Mouse (Mus musculus) midbrain, embryonic 16.5 days (tissue): ENCODE data around the gene Pde8a. TPM values are rescaled to one million over a fixed set of nuclear protein-coding genes. Genes with fewer than 3 reads are reported as not detected.

Experiments
- ATAC-seq: fragments of 200-750 bp; cut with Nextera tagmentation; 2 replicates; pipeline ENCODE4 v1.8.0; 2017; ENCODE audit warnings: moderate TSS enrichment
- H3K27ac ChIP-seq: fragments of 300-500 bp; sonication (generic); 2 replicates; pipeline ENCODE4 v1.5.1; 2014; ENCODE audit warnings: mild to moderate bottlenecking, low read length, mixed read lengths
- H3K27me3 ChIP-seq: fragments of 300-500 bp; sonication (generic); 2 replicates; pipeline ENCODE4 v1.6.1; 2014; ENCODE audit warnings: low read depth, low read length, mixed read lengths; ENCODE audit not compliant: control insufficient read depth, insufficient read depth
- H3K36me3 ChIP-seq: fragments of 300-500 bp; sonication (generic); 2 replicates; pipeline ENCODE4 v1.6.1; 2014; ENCODE audit warnings: mild to moderate bottlenecking, low read length, moderate library complexity, mixed read lengths; ENCODE audit not compliant: control insufficient read depth, insufficient read depth
- H3K4me1 ChIP-seq: fragments of 300-500 bp; sonication (generic); 2 replicates; pipeline ENCODE4 v1.6.1; 2014; ENCODE audit warnings: mild to moderate bottlenecking, low read length, mixed read lengths; ENCODE audit not compliant: control insufficient read depth, insufficient read depth
- H3K4me2 ChIP-seq: fragments of 300-500 bp; sonication (generic); 2 replicates; pipeline ENCODE4 v1.6.1; 2014; ENCODE audit warnings: mild to moderate bottlenecking, low read length, mixed read lengths
- H3K4me3 ChIP-seq: fragments of 300-500 bp; sonication (generic); 2 replicates; pipeline ENCODE4 v1.5.1; 2014; ENCODE audit warnings: low read depth, mild to moderate bottlenecking, low read length, moderate library complexity, mixed read lengths
- H3K9ac ChIP-seq: fragments of 300-500 bp; sonication (generic); 2 replicates; pipeline ENCODE4 v1.6.1; 2014; ENCODE audit warnings: low read depth, low read length, mixed read lengths
- H3K9me3 ChIP-seq: fragments of 300-500 bp; sonication (generic); replicated peaks from 2 replicates; pipeline ENCODE4 v1.6.1; 2014; ENCODE audit warnings: mild to moderate bottlenecking, low read length, mixed read lengths; ENCODE audit not compliant: control insufficient read depth, poor library complexity, severe bottlenecking
- WGBS: fragments of 180-500 bp; shearing (Covaris S2); extraction: QIAGEN DNeasy Blood & Tissue Kit; methylation state at CpG from one replicate; pipeline ENCODE4 v1.1.7; 2014; 5-methylcytosine and 5-hydroxymethylcytosine counted together
- polyA plus RNA-seq: library from polyadenylated mRNA; unstranded; fragments of >200 nt; fragmentation: Nextera tagmentation; extraction: Ambion mirVana; gene quantifications from 2 replicates; pipeline ENCODE4 v1.2.1, GENCODE M21; 2015

Gene Pde8a
- polyA plus RNA-seq, 1 experiment from 2014 or later = 1.6 TPM

GRCm38 (mm10) chr7:81278966-81279365, 65.6 kb downstream of the Pde8a start:
- Histone ChIP-seq H3K4me1 (no peaks in the 10 kb centered on the region), H3K27me3 (no peaks in the 10 kb centered on the region)
- 87% methylated on average over 6 of the region's 6 CpGs for WGBS

DNA sequence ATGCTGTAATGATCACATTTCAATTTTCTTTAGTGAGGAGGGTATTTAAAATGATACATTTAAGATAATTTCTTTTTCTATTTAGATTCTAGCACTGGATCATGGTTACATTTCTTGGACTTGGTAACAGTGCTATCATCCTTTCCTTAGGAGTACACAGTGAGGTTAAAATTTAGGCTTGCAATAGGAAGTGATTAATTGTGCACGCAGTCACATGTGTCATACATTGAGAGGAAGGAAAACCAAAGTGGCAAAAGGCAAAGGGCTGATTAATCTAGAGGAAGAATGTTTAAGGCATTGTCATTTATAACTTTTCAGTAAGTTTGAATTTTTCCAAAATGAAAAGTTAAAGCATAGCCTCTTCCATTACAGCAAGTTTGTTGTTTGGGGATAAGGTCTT, 67.8 kb downstream of the Pde8a start:
- Histone ChIP-seq H3K4me1 (no peaks in the 10 kb centered on the region), H3K27ac (no peak overlapping the region), H3K27me3 (no peaks in the 10 kb centered on the region), H3K9ac (no peak overlapping the region), H3K4me3 (no peak overlapping the region), H3K36me3 (no peaks in the 10 kb centered on the region), H3K4me2 (no peak overlapping the region), H3K9me3 (no peaks in the 10 kb centered on the region)
- 86% methylated on average over 1 of the region's 1 CpGs for WGBS
- no peak for ATAC-seq

More at GRCm38 (mm10) chr7:81278966-81279365, 65.6 kb downstream of the Pde8a start:
- no peak overlapping the region for H3K27ac ChIP-seq
- no peak overlapping the region for H3K4me2 ChIP-seq
- H3K9ac ChIP-seq = no peak overlapping the region
- ATAC-seq = no peak
- H3K9me3 ChIP-seq = no peaks in the 10 kb centered on the region
- H3K36me3 ChIP-seq = no peaks in the 10 kb centered on the region
- H3K4me3 ChIP-seq = no peak overlapping the region

- 30% methylated on average over 7 of the region's 7 CpGs for WGBS
- ATAC-seq = no peak
- no peak overlapping the region for H3K4me2 ChIP-seq
- no peaks in the 10 kb centered on the region for H3K4me1 ChIP-seq
- H3K9me3 ChIP-seq = no peaks in the 10 kb centered on the region
- H3K9ac ChIP-seq = no peak overlapping the region
- no peaks in the 10 kb centered on the region for H3K27me3 ChIP-seq
- no peak overlapping the region for H3K4me3 ChIP-seq
- no peaks in the 10 kb centered on the region for H3K36me3 ChIP-seq
- no peak overlapping the region for H3K27ac ChIP-seq
These were observed 73.1 kb downstream of the Pde8a start for GRCm38 (mm10) chr7:81286456-81286855.

DNA sequence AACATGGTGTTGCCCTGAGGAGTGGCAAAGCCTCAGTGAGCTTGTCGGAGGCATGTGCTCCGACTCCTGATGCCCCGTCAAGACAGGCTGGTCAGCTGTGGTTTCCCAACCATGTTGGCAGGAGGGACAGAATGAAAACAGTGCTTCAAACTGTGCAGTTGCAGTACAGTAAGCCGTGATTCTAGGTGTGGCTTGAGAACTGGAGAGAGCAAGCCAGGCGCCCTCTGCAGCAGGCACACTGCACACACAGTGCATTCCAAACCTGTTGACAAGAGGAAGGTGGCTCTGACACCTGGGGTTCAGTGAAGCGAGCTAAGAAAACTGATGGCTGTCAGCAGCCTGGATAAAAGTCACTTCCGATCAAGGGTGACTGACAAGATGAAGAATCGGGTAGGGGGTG, 73.5 kb downstream of the Pde8a start:
- H3K9ac ChIP-seq = no peak overlapping the region
- no peaks in the 10 kb centered on the region for H3K36me3 ChIP-seq
- H3K27me3 ChIP-seq = no peaks in the 10 kb centered on the region
- H3K4me3 ChIP-seq = no peak overlapping the region
- H3K27ac ChIP-seq = no peak overlapping the region
- no peaks in the 10 kb centered on the region for H3K9me3 ChIP-seq
- WGBS = 60% methylated on average over 8 of the region's 8 CpGs
- no peaks in the 10 kb centered on the region for H3K4me1 ChIP-seq
- no peak overlapping the region for H3K4me2 ChIP-seq
- no peak for ATAC-seq

DNA sequence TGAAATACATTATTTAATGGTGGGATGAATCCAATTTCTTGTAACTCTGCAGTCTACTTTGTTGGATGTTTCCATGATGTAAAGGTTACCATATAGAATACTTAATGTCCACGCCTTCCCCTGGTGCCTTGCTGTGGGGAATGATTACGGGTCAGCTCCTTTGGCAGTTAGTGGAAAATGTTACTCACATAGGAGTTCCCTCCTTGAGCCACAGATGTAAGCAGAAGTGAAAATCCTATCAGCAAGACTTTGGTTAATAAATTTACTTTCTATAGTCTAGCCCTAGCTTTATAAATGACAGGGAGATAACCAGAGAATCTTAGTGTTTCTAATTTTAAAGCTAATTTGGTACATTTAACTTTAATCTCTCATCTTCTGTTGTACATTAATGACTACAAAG, 81.8 kb downstream of the Pde8a start:
- ATAC-seq = no peak

DNA sequence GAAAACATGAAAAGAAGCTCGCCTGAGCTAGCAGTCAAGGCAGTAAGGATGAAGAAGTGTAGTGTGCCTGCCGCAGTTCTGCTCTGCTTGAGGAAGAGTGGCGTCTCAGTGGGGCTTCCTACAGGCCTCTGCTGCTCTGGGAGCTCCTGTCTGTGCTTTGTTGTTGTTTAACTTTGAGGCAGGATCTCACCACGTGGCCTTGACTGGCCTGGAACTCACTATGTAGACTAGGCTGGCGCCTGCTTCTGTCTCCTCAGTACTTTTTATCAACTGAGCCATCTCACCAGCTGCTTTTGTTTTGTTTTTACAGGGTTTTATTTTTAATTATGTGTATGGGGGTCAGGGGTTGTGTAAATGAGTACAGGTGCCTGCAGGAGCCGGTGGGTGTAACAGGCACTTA, 84.8 kb downstream of the Pde8a start:
- H3K36me3 ChIP-seq = no peaks in the 10 kb centered on the region
- H3K27ac ChIP-seq = no peak overlapping the region
- no peaks in the 10 kb centered on the region for H3K27me3 ChIP-seq
- no peak overlapping the region for H3K4me3 ChIP-seq
- no peak for ATAC-seq
- no peak overlapping the region for H3K9ac ChIP-seq
- no peak overlapping the region for H3K4me2 ChIP-seq
- H3K9me3 ChIP-seq = no peaks in the 10 kb centered on the region
- peaks cover 3% of the 10 kb centered on the region; the same call in 1 of the 2 replicates for H3K4me1 ChIP-seq
- WGBS = 41% methylated on average over 6 of the region's 6 CpGs

More for the DNA sequence above, 81.8 kb downstream of the Pde8a start:
- Histone ChIP-seq H3K9ac (no peak overlapping the region), H3K36me3 (no peaks in the 10 kb centered on the region), H3K9me3 (no peaks in the 10 kb centered on the region), H3K27ac (no peak overlapping the region), H3K27me3 (no peaks in the 10 kb centered on the region), H3K4me3 (no peak overlapping the region), H3K4me1 (no peaks in the 10 kb centered on the region), H3K4me2 (no peak overlapping the region)
- 90% methylated on average over 2 of the region's 2 CpGs for WGBS

DNA sequence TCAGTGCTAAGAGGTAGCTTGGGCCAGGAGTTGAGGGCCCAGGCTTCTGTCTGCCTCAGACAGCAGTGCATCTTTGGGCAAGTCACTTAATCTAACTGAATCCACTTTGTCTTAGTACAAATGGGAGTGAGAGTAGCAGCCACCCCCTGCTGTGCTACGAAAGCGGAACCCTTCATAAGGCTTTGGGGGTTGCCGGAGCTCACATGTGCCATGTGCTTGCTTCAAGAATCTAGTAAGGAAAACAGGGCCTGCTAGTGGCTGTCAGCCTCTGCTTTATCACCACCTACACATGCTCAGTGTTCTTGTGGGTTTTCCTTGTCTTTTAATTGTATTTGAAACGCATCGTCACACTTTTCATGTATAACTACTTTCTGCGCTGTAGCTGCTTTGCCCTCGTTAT, 87.9 kb downstream of the Pde8a start:
- H3K36me3 ChIP-seq = no peaks in the 10 kb centered on the region
- 34% methylated on average over 7 of the region's 7 CpGs for WGBS
- H3K27me3 ChIP-seq = no peaks in the 10 kb centered on the region
- H3K4me3 ChIP-seq = no peak overlapping the region
- no peak overlapping the region for H3K27ac ChIP-seq
- H3K9ac ChIP-seq = no peak overlapping the region
- H3K4me1 ChIP-seq = peaks cover 3% of the 10 kb centered on the region; the same call in 1 of the 2 replicates
- H3K4me2 ChIP-seq = no peak overlapping the region
- ATAC-seq = no peak
- no peaks in the 10 kb centered on the region for H3K9me3 ChIP-seq

DNA sequence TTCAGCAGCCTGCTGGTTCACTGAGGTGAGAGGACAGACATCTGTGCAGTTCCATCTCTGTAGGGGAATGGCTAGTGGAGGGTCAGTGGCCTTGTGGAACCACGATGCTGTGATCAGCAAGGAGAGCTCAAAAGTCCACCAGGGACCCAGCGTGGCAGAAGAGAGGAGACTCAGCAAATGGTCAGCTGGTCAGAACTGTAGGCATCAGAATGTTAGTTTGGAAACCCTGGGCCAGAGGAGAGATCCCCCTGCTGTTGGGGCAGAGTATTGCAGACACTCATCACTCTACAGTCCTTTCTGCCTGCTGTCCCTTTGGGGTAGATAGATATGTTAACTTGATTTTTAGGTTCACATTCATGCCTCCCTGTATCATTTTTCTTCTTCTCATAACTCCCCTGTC, 90.3 kb downstream of the Pde8a start:
- Histone ChIP-seq H3K27ac (no peak overlapping the region), H3K4me3 (no peak overlapping the region), H3K9me3 (no peaks in the 10 kb centered on the region), H3K36me3 (no peaks in the 10 kb centered on the region), H3K9ac (no peak overlapping the region), H3K4me2 (no peak overlapping the region), H3K27me3 (no peaks in the 10 kb centered on the region), H3K4me1 (peaks cover 3% of the 10 kb centered on the region; the same call in 1 of the 2 replicates)
- no peak for ATAC-seq
- 93% methylated on average over 2 of the region's 2 CpGs for WGBS

- no peak for ATAC-seq
- H3K4me1 ChIP-seq = peaks cover 3% of the 10 kb centered on the region; the same call in 1 of the 2 replicates
- WGBS = 81% methylated on average over 5 of the region's 5 CpGs
These were observed 90.7 kb downstream of the Pde8a start for GRCm38 (mm10) chr7:81304100-81304499.

More at GRCm38 (mm10) chr7:81304100-81304499, 90.7 kb downstream of the Pde8a start:
- Histone ChIP-seq H3K4me2 (no peak overlapping the region), H3K4me3 (no peak overlapping the region), H3K9ac (no peak overlapping the region), H3K27ac (no peak overlapping the region), H3K27me3 (no peaks in the 10 kb centered on the region), H3K36me3 (no peaks in the 10 kb centered on the region), H3K9me3 (no peaks in the 10 kb centered on the region)
